Mouse (Mus musculus) lung, postnatal 0 days (tissue): ENCODE data around the gene Eif5. TPM values are rescaled to one million over a fixed set of nuclear protein-coding genes. Genes with fewer than 3 reads are reported as not detected.
A peak's percentile ranks its signal among the peaks of the same experiment; 100 is the strongest.

Experiments used
- ATAC-seq: fragments of 200-750 bp; cut with Nextera tagmentation; 2 replicates; pipeline ENCODE4 v1.8.0; 2017; ENCODE audit warnings: moderate library complexity
- DNase-seq: peaks from one replicate; pipeline ENCODE4 v3.0.0-alpha.2; 2016; ENCODE audit warnings: low spot score
- H3K27ac ChIP-seq: fragments of 300-500 bp; sonication (generic); 2 replicates; pipeline ENCODE4 v1.5.1; 2014; ENCODE audit warnings: antibody characterized with exemption, mild to moderate bottlenecking, low read length, mixed read lengths
- H3K27me3 ChIP-seq: fragments of 300-500 bp; sonication (generic); replicated peaks from 2 replicates; pipeline ENCODE4 v1.6.1; 2014; ENCODE audit warnings: low read length, mixed read lengths; ENCODE audit not compliant: insufficient read depth
- H3K36me3 ChIP-seq: fragments of 300-500 bp; sonication (generic); 2 replicates; pipeline ENCODE4 v1.6.1; 2014; ENCODE audit warnings: low read length, mixed read lengths; ENCODE audit not compliant: insufficient read depth
- H3K4me1 ChIP-seq: fragments of 300-500 bp; sonication (generic); 2 replicates; pipeline ENCODE4 v1.6.1; 2014; ENCODE audit warnings: antibody characterized with exemption, low read depth, low read length, mixed read lengths; ENCODE audit not compliant: insufficient read depth
- H3K4me2 ChIP-seq: fragments of 300-500 bp; sonication (generic); replicated peaks from 2 replicates; pipeline ENCODE4 v1.6.1; 2014; ENCODE audit warnings: low read depth, mild to moderate bottlenecking, low read length, moderate library complexity, mixed read lengths
- H3K4me3 ChIP-seq: fragments of 300-500 bp; sonication (generic); 2 replicates; pipeline ENCODE4 v1.5.1; 2014; ENCODE audit warnings: low read depth, low read length
- H3K9ac ChIP-seq: fragments of 300-500 bp; sonication (generic); replicated peaks from 2 replicates; pipeline ENCODE4 v1.6.1; 2014; ENCODE audit warnings: low read depth, mild to moderate bottlenecking
- H3K9me3 ChIP-seq: fragments of 300-500 bp; sonication (generic); 2 replicates; pipeline ENCODE4 v1.6.1; 2016; ENCODE audit warnings: low read length, mixed read lengths
- CTCF ChIP-seq: IDR thresholded peaks from 2 replicates; pipeline ENCODE4 v1.5.1; 2016; ENCODE audit warnings: antibody characterized with exemption, mild to moderate bottlenecking
- EP300 ChIP-seq: IDR thresholded peaks from 2 replicates; pipeline ENCODE4 v1.6.1; 2016; ENCODE audit warnings: antibody characterized with exemption, mild to moderate bottlenecking, control low read depth
- WGBS: fragments of 180-500 bp; shearing (Covaris S2); extraction: QIAGEN DNeasy Blood & Tissue Kit; methylation state at CpG from one replicate; pipeline ENCODE4 v1.1.7; 2014; 5-methylcytosine and 5-hydroxymethylcytosine counted together
- polyA plus RNA-seq: library from polyadenylated mRNA; unstranded; fragments of >200 nt; fragmentation: Nextera tagmentation; extraction: Ambion mirVana; gene quantifications from 2 replicates; pipeline ENCODE4 v1.2.1, GENCODE M21; 2015

Gene Eif5
- polyA plus RNA-seq = 412 and 458 TPM in 2 replicates

DNA sequence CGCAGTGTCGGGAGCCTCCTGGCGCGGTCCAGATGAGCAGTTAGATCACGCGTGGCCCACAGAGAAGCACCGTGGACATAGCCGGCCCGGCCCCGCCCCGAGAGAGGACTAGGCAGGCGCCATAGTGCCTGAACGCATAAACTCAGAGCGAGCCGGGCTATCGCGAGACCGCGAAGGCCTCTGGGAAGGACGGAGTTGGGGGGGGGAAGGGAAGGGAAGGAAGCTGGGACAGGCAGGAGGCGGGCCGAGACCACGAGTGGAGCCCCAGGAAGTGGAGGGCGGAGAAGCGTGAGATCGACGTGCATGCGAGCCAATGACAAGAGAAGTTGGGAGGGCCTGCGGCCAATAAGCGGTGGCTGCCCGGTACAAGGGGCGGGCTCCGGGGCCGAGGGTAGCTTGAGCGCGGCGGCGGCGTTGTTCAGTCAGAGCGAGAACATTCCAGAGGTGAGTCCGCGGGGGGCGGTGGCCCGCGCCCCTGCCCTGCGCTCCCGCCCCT, at the start of gene Eif5:
TSS of gene Eif5 (plus strand) at position 221 of the 496 bp plus-strand sequence.
- H3K4me2 ChIP-seq = peak within 1 kb of the TSS; percentile 89
- peak within 1 kb of the TSS; percentile 100 for H3K27ac ChIP-seq
- no peaks in the 10 kb centered on the region for H3K27me3 ChIP-seq
- WGBS = 2% methylated on average over 25 of the region's 47 CpGs
- ATAC-seq (peak; percentile 96), DNase-seq (peak; percentile 99)
- TF ChIP-seq CTCF (no peak; the same call in 1 of the 2 replicates), EP300 (peak; percentile 88)
- H3K4me3 ChIP-seq = peak within 1 kb of the TSS; percentile 96
- H3K4me1 ChIP-seq = peaks cover 10% of the 10 kb centered on the region; the same call in 1 of the 2 replicates
- no peaks in the 10 kb centered on the region for H3K9me3 ChIP-seq
- H3K9ac ChIP-seq = peak within 1 kb of the TSS; percentile 98
- H3K36me3 ChIP-seq = peaks cover 19% of the 10 kb centered on the region

DNA sequence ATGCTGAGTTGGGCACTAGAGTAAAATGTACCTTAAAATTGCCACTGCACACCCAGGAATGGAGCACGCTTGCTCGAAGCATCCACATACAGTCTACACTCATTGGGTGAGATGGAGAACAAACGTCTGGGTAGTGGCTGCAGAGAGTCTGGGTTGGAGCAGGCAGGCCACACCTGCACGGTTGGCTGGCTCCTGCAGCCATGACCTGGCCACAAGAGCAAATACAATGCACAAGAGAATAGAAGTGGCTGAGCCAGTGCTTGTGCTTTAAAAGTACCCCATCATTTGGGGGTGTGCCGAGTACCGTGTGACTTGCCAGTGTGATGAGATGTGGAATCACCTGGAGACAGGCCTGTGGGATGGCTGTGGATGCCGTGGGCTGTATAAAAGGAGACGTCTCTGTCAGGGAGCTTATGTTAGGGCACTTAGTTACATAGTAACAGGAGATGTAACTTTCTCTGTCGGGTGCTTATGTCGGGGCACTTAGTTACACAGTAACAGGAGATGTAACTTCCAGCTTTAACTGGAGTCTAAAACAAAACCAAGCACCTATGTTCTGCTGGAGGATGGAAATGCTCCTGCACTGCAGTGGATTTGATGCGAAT, 48.5 kb upstream of the Eif5 start:
- no peaks in the 10 kb centered on the region for H3K36me3 ChIP-seq
- no peak overlapping the region for H3K4me2 ChIP-seq
- H3K27me3 ChIP-seq = peaks cover 15% of the 10 kb centered on the region
- H3K9me3 ChIP-seq = no peaks in the 10 kb centered on the region
- DNase-seq (no peak), ATAC-seq (no peak)
- TF ChIP-seq CTCF (no peak), EP300 (no peak)
- no peak overlapping the region for H3K9ac ChIP-seq
- H3K4me1 ChIP-seq = no peaks in the 10 kb centered on the region
- H3K27ac ChIP-seq = no peak overlapping the region
- no peak overlapping the region for H3K4me3 ChIP-seq
- WGBS = 62% methylated on average over 11 of the region's 11 CpGs

DNA sequence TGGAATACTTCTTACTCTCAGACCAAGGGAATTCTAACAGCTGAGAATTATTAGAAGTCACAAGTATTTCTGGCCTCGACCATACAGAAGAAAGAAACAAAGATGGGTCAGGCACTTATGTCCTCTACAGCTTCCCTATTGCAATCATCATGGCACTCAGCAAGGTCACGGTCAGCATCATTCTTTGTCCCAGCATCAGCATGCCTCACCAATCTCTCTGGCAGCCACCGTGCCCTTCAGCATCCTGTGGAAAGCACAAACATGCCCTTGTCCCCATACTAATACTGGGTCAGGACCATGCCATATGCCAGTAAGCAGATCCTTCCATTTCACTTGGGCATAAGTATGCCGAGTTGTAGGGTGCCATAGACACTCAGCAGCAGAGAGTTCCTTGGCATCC, 42.9 kb upstream of the Eif5 start:
- H3K4me2 ChIP-seq = no peak overlapping the region
- H3K9me3 ChIP-seq = no peaks in the 10 kb centered on the region
- no peaks in the 10 kb centered on the region for H3K27me3 ChIP-seq
- H3K4me1 ChIP-seq = no peaks in the 10 kb centered on the region
- DNase-seq (no peak), ATAC-seq (no peak)
- H3K4me3 ChIP-seq = no peak overlapping the region
- TF ChIP-seq EP300 = no peak
- no peak for TF ChIP-seq CTCF
- 67% methylated on average over 4 of the region's 4 CpGs for WGBS
- no peak overlapping the region for H3K27ac ChIP-seq
- no peaks in the 10 kb centered on the region for H3K36me3 ChIP-seq
- H3K9ac ChIP-seq = no peak overlapping the region

DNA sequence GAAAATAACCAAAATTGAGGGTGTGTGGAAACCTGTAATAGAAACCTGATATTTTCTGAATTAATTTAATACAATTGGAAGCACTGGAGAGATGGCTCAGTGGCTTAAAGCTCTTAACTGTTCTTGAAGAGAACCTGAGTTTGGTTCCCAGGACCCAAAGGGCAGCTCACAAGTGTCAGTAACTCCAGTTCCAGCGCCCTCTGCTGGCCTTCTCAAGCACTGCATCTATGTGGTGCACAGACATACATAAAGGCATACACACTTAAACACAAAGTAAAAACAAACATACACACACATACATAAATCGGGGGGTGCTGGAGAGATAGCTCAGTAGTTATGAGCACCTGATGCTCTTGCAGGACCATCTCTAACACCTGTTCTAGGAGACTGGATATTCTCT, 40.7 kb upstream of the Eif5 start:
- Histone ChIP-seq H3K4me3 (no peak overlapping the region), H3K9me3 (no peaks in the 10 kb centered on the region), H3K36me3 (no peaks in the 10 kb centered on the region), H3K4me2 (no peak overlapping the region), H3K27me3 (no peaks in the 10 kb centered on the region), H3K4me1 (no peaks in the 10 kb centered on the region), H3K9ac (no peak overlapping the region), H3K27ac (no peak overlapping the region)
- TF ChIP-seq EP300 (no peak), CTCF (peak; percentile 50)
- no peak for DNase-seq
- ATAC-seq = no peak
- 56% methylated on average over 2 of the region's 2 CpGs for WGBS

DNA sequence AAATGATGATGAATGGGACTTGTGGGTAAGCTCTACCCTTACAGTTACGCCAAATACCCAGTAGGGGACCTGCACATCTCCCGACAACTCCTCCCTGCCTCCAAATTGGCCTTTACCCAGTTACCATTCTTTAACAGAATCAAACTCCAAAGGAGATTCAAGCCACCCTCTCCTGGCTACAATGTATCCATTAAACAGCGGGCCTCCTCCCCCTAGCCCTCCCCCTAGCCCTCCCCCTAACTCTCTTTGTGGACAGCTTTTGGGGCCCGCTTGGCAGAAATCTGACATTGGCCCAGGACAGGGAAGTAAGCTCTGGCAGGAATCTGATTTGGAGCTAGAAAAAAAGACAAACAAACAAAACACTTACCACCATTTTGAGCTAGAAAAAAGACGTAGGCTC, 38.2 kb upstream of the Eif5 start:
- no peaks in the 10 kb centered on the region for H3K9me3 ChIP-seq
- H3K27me3 ChIP-seq = no peaks in the 10 kb centered on the region
- H3K36me3 ChIP-seq = no peaks in the 10 kb centered on the region
- no peak overlapping the region for H3K4me3 ChIP-seq
- ATAC-seq (no peak), DNase-seq (no peak)
- no peak overlapping the region for H3K4me2 ChIP-seq
- TF ChIP-seq EP300 (no peak), CTCF (no peak)
- 57% methylated on average over 5 of the region's 5 CpGs for WGBS
- H3K9ac ChIP-seq = no peak overlapping the region
- H3K4me1 ChIP-seq = no peaks in the 10 kb centered on the region
- H3K27ac ChIP-seq = no peak overlapping the region

DNA sequence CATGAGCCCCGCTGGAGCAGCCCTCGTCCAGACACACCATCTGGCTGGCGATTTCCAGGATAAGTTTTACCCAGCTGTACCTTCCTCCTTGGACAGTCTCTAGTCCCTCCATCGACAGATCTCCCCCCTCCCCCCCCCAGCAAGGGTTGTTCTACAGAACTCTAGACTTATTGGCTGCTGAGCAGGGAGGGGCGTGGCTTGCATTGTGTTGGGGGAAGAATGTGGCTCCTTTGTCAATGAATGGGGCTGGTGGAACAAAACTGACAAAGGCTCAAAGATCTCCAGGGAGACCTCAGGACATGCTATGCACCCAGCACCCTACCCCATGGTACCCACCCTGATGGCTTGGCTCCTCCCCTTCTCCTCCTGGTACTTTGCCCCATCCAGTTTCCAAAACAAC, 37.1 kb upstream of the Eif5 start:
- WGBS = 45% methylated on average over 5 of the region's 5 CpGs
- Histone ChIP-seq H3K4me1 (no peaks in the 10 kb centered on the region), H3K4me2 (no peak overlapping the region), H3K9me3 (no peaks in the 10 kb centered on the region), H3K4me3 (no peak overlapping the region), H3K27ac (no peak overlapping the region), H3K27me3 (no peaks in the 10 kb centered on the region), H3K36me3 (no peaks in the 10 kb centered on the region), H3K9ac (no peak overlapping the region)
- ATAC-seq (no peak), DNase-seq (no peak)
- TF ChIP-seq EP300 = no peak
- no peak for TF ChIP-seq CTCF
